Mouse (Mus musculus) lung, adult 2 months (tissue): ENCODE data around the gene Mroh3.

ENCODE experiments used
- CTCF ChIP-seq: fragments of 200-500 bp; IDR thresholded peaks from 2 replicates; pipeline ENCODE4 v1.5.1; 2011; ENCODE audit warnings: mild to moderate bottlenecking, low read length, control low read depth; ENCODE audit not compliant: insufficient read depth
- POLR2A ChIP-seq: fragments of 200-500 bp; IDR thresholded peaks from 2 replicates; pipeline ENCODE4 v1.6.1; 2011; ENCODE audit warnings: low read depth, mild to moderate bottlenecking, control low read depth, low read length, borderline replicate concordance; ENCODE audit errors: extremely low read depth

DNA sequence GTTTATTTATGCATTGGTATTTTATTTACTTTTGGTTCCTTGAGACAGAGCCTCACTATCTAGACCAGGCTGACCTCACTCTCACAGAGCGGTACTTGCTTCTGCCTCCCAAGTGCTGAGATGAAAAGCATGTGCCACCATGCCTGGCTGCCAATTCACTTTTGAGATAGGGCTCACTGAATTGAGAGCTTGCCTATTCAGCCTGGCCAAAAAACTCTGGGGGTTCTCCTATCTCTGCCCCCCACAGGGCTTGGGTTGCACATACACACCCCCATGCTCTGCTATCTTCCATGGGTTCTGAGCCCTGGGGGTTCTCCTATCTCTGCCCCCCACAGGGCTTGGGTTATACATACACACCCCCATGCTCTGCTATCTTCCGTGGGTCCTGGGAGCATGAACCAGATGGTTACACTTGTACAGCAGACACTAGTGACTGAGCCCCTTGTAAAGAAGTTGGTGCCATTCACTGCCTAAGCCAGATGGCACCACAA lies 33.1 kb downstream of the Mroh3 start:
- TF ChIP-seq CTCF (no peak), POLR2A (no peak)
